Mouse (Mus musculus) embryonic fibroblast, embryonic 13.5 days (primary cell): Measurements from ENCODE around the gene Sh3bgrl2. TPM values are rescaled to one million over a fixed set of nuclear protein-coding genes. Genes with fewer than 3 reads are reported as not detected.
A peak's percentile ranks its signal among the peaks of the same experiment; 100 is the strongest.

Experiments
- H3K27ac ChIP-seq: 2 replicates; pipeline ENCODE4 v1.5.1; 2012; ENCODE audit warnings: low read length, control low read depth, inconsistent platforms; ENCODE audit not compliant: insufficient read depth
- H3K4me1 ChIP-seq: 2 replicates; pipeline ENCODE4 v1.6.1; 2011; ENCODE audit warnings: low read length; ENCODE audit not compliant: control insufficient read depth, insufficient read depth
- H3K4me3 ChIP-seq: 2 replicates; pipeline ENCODE4 v1.5.1; 2011; ENCODE audit warnings: mild to moderate bottlenecking, control low read depth, low read length; ENCODE audit not compliant: insufficient read depth
- CTCF ChIP-seq: IDR thresholded peaks from 2 replicates; pipeline ENCODE4 v1.5.1; 2011; ENCODE audit warnings: mild to moderate bottlenecking, control low read depth, low read length, moderate library complexity, borderline replicate concordance; ENCODE audit not compliant: insufficient read depth
- POLR2A ChIP-seq: IDR thresholded peaks from 2 replicates; pipeline ENCODE4 v1.6.1; 2011; ENCODE audit warnings: low read depth, mild to moderate bottlenecking, control low read depth, low read length, moderate library complexity
- polyA plus RNA-seq: library from polyadenylated mRNA; stranded (reverse); fragments of >200 nt; gene quantifications from 2 replicates; pipeline ENCODE4 v1.2.4, GENCODE M21; 2011; ENCODE audit warnings: low read depth; ENCODE audit not compliant: missing spikeins, insufficient read length

Gene Sh3bgrl2
- polyA plus RNA-seq, 1 experiment, result 18.4 TPM

GRCm38 (mm10) chr9:83602176-83602770, 54.1 kb downstream of the Sh3bgrl2 start:
- TF ChIP-seq POLR2A, result no peak
- no peak for TF ChIP-seq CTCF
- H3K27ac ChIP-seq, result no peak overlapping the region
- no peak overlapping the region for H3K4me3 ChIP-seq
- peaks cover 5% of the 10 kb centered on the region for H3K4me1 ChIP-seq

GRCm38 (mm10) chr9:83603159-83603558, 55.0 kb downstream of the Sh3bgrl2 start:
- Histone ChIP-seq H3K4me1 (peaks cover 5% of the 10 kb centered on the region), H3K27ac (no peak overlapping the region), H3K4me3 (no peak overlapping the region)
- TF ChIP-seq POLR2A (no peak), CTCF (no peak)

- no peak overlapping the region for H3K4me3 ChIP-seq
- TF ChIP-seq CTCF, result no peak
- no peak for TF ChIP-seq POLR2A
- H3K4me1 ChIP-seq, result peaks cover 5% of the 10 kb centered on the region; the same call in 1 of the 2 replicates
- H3K27ac ChIP-seq, result no peak overlapping the region
Measured at GRCm38 (mm10) chr9:83605886-83606640, 57.9 kb downstream of the Sh3bgrl2 start.

GRCm38 (mm10) chr9:83608135-83608534, 60.0 kb downstream of the Sh3bgrl2 start:
- Histone ChIP-seq H3K4me3 (no peak overlapping the region), H3K4me1 (no peaks in the 10 kb centered on the region), H3K27ac (no peak overlapping the region)
- TF ChIP-seq CTCF (no peak), POLR2A (no peak)

GRCm38 (mm10) chr9:83609422-83610297, 61.5 kb downstream of the Sh3bgrl2 start:
- TF ChIP-seq POLR2A, result no peak
- TF ChIP-seq CTCF, result peak; percentile 77
- no peaks in the 10 kb centered on the region for H3K4me1 ChIP-seq
- no peak overlapping the region for H3K4me3 ChIP-seq
- no peak overlapping the region for H3K27ac ChIP-seq

GRCm38 (mm10) chr9:83615912-83616585, 67.9 kb downstream of the Sh3bgrl2 start:
- Histone ChIP-seq H3K4me1 (peaks cover 6% of the 10 kb centered on the region), H3K4me3 (no peak overlapping the region), H3K27ac (peak overlapping the region; percentile 43; the same call in 1 of the 2 replicates)
- TF ChIP-seq CTCF (no peak), POLR2A (no peak)

GRCm38 (mm10) chr9:83616586-83617081, 68.5 kb downstream of the Sh3bgrl2 start:
- H3K4me3 ChIP-seq, result no peak overlapping the region
- no peak for TF ChIP-seq CTCF
- TF ChIP-seq POLR2A, result no peak
- peak overlapping the region; percentile 12; the same call in 1 of the 2 replicates for H3K27ac ChIP-seq

GRCm38 (mm10) chr9:83623455-83623854, 75.3 kb downstream of the Sh3bgrl2 start:
- peaks cover 8% of the 10 kb centered on the region for H3K4me1 ChIP-seq
- TF ChIP-seq CTCF (no peak), POLR2A (no peak)
- H3K4me3 ChIP-seq, result no peak overlapping the region
- H3K27ac ChIP-seq, result no peak overlapping the region

More at GRCm38 (mm10) chr9:83616586-83617081, 68.5 kb downstream of the Sh3bgrl2 start:
- H3K4me1 ChIP-seq, result peaks cover 6% of the 10 kb centered on the region

- TF ChIP-seq CTCF (no peak), POLR2A (no peak)
- Histone ChIP-seq H3K4me1 (peaks cover 11% of the 10 kb centered on the region), H3K4me3 (no peak overlapping the region), H3K27ac (no peak overlapping the region)
Measured at GRCm38 (mm10) chr9:83624193-83624592, 76.1 kb downstream of the Sh3bgrl2 start.
